ENCODE assay signal across 27 mouse cellular contexts in the genomic region with DNA sequence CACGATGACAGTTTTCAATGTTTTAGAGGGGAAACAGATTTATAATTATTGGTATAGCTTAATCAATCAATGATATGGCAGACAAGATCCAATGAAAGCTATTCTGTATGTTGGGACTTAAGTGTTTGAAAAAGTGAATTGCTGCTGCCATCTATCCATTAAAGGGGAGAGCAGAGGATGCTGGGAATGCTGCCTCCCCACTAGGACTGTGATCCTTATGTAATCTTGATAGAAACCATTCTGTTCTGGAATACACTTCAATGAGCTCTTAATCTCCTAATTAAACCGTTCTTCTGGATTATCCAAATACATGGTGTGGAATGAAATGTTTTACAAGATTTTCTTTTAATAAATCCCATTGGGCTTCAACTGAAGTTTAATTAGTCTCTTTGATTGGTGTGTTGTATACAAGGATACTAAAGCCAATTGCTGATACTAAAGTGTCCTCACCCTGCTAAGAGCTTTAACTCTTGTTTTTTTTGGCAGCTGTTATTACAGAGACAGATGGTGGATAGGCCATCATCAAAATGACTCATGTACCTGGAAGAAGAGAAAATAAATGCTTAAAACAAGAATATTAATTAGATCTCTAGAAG. TPM values are rescaled to one million over a fixed set of nuclear protein-coding genes. Genes with fewer than 3 reads are reported as not detected.
DNase-seq lines count a peak whose midpoint lies in the region; ATAC-seq and TF ChIP-seq lines count a peak whose summit lies in the region.
"Had no signal": no experiment of that assay in that cellular context is flagged by ENCODE, and none has a peak within 500 bp of the region (broad histone marks: within the 10 kb centered on the region; RNA-seq: fewer than 3 reads in every experiment).

No protein-coding gene starts in this region.

- no peaks in the 10 kb centered on the region for H3K4me1 ChIP-seq in forebrain, embryonic 13.5 days
- H3K4me1 ChIP-seq in forebrain, embryonic 12.5 days, result no peaks in the 10 kb centered on the region
- H3K4me1 ChIP-seq in liver, adult 2 months (ENCODE audit: control insufficient read depth, insufficient read depth, low read length), result no peaks in the 10 kb centered on the region
- H3K4me1 ChIP-seq in liver, embryonic 11.5 days (replicated peaks; ENCODE audit: control insufficient read depth, insufficient read depth, low read length), result no peaks in the 10 kb centered on the region
- no peaks in the 10 kb centered on the region for H3K4me1 ChIP-seq in midbrain, postnatal 0 days (ENCODE audit: insufficient read depth, low read length)
- H3K4me1 ChIP-seq: heart, embryonic 13.5 days; hindbrain, embryonic 12.5 days; liver, embryonic 15.5 days; lung, embryonic 15.5 days; megakaryocyte, embryonic 14.5 days; neural tube, embryonic 12.5 days had no signal

- H3K9ac ChIP-seq in forebrain, embryonic 13.5 days, result no peak overlapping the region
- no peak overlapping the region for H3K9ac ChIP-seq in forebrain, embryonic 12.5 days
- no peak overlapping the region for H3K9ac ChIP-seq in liver, adult 2 months (ENCODE audit: low read depth, low read length)
- no peak overlapping the region for H3K9ac ChIP-seq in liver, embryonic 11.5 days (ENCODE audit: low read depth, low read length)
- H3K9ac ChIP-seq in midbrain, postnatal 0 days (replicated peaks; ENCODE audit: low read length, poor library complexity, severe bottlenecking), result no peak overlapping the region
- H3K9ac ChIP-seq: heart, embryonic 13.5 days; hindbrain, embryonic 12.5 days; liver, embryonic 15.5 days; lung, embryonic 15.5 days; neural tube, embryonic 12.5 days had no signal

- no peak for TF ChIP-seq POLR2A in liver, adult 2 months (IDR thresholded peaks at IDR 0.05; ENCODE audit: extremely low read depth, insufficient read depth, low read length)

- 61% methylated on average over 2 of the region's 2 CpGs for WGBS in forebrain, embryonic 13.5 days
- WGBS in forebrain, embryonic 12.5 days, result 53% methylated on average over 2 of the region's 2 CpGs
- 73% methylated on average over 2 of the region's 2 CpGs for WGBS in liver, adult 2 months
- 72% methylated on average over 2 of the region's 2 CpGs for WGBS in liver, embryonic 11.5 days
- WGBS in midbrain, postnatal 0 days, result 65% methylated on average over 2 of the region's 2 CpGs

- ATAC-seq in forebrain, embryonic 13.5 days, result 0 out of 2 replicates have a peak, but pooled peaks have one; percentile 38
- no peak for ATAC-seq in forebrain, embryonic 12.5 days (ENCODE audit: low FRiP score)
- ATAC-seq in liver, embryonic 11.5 days (replicated peaks; ENCODE audit: low FRiP score), result no peak
- ATAC-seq in midbrain, postnatal 0 days (ENCODE audit: low FRiP score), result no peak
- ATAC-seq: Patski had no signal

- peak; percentile 5 for DNase-seq in liver, adult 2 months (ENCODE audit: extremely low read depth, low read depth, low spot score)
- DNase-seq in liver, embryonic 11.5 days (ENCODE audit: low spot score), result no peak
- DNase-seq in cerebellum, postnatal 25 days, result peak; percentile 24 to 34
- DNase-seq in midbrain, postnatal 0 days (ENCODE audit: low spot score), result peak; percentile 15
- DNase-seq in c-Kit-positive CD71-positive TER-119-positive erythroid progenitor cells, embryonic 14.5 days (ENCODE audit: low spot score), result no peak
- DNase-seq: adrenal gland, postnatal 36 days; B cell, adult 2 months; gastrocnemius, postnatal 14 days; heart, adult 11 months; heart, postnatal 14 days; kidney, adult 2 months; lung, postnatal 36 days; thymus, postnatal 14 days had no signal

- no peaks in the 10 kb centered on the region for H3K36me3 ChIP-seq in forebrain, embryonic 13.5 days (ENCODE audit: poor library complexity, severe bottlenecking)
- H3K36me3 ChIP-seq in forebrain, embryonic 12.5 days (replicated peaks), result no peaks in the 10 kb centered on the region
- H3K36me3 ChIP-seq in liver, adult 2 months (ENCODE audit: control insufficient read depth, insufficient read depth, low read length), result no peaks in the 10 kb centered on the region
- H3K36me3 ChIP-seq in liver, embryonic 11.5 days (ENCODE audit: control insufficient read depth, insufficient read depth, low read length), result no peaks in the 10 kb centered on the region
- no peaks in the 10 kb centered on the region for H3K36me3 ChIP-seq in midbrain, postnatal 0 days (ENCODE audit: insufficient read depth, low read length)
- H3K36me3 ChIP-seq: G1E; heart, embryonic 13.5 days; hindbrain, embryonic 12.5 days; liver, embryonic 15.5 days; lung, embryonic 15.5 days; neural tube, embryonic 12.5 days had no signal

- H3K4me2 ChIP-seq in forebrain, embryonic 13.5 days, result no peak overlapping the region
- H3K4me2 ChIP-seq in forebrain, embryonic 12.5 days, result no peak overlapping the region
- no peak overlapping the region for H3K4me2 ChIP-seq in liver, embryonic 11.5 days
- no peak overlapping the region for H3K4me2 ChIP-seq in midbrain, postnatal 0 days (ENCODE audit: low read depth, low read length, poor library complexity, severe bottlenecking)
- H3K4me2 ChIP-seq: heart, embryonic 13.5 days; hindbrain, embryonic 12.5 days; liver, embryonic 15.5 days; lung, embryonic 15.5 days; neural tube, embryonic 12.5 days had no signal

- H3K27me3 ChIP-seq in forebrain, embryonic 13.5 days, result no peaks in the 10 kb centered on the region
- no peaks in the 10 kb centered on the region for H3K27me3 ChIP-seq in forebrain, embryonic 12.5 days
- H3K27me3 ChIP-seq in liver, adult 2 months (ENCODE audit: control insufficient read depth, insufficient read depth, low read length), result no peaks in the 10 kb centered on the region
- no peaks in the 10 kb centered on the region for H3K27me3 ChIP-seq in liver, embryonic 11.5 days (replicated peaks; ENCODE audit: control insufficient read depth, insufficient read depth, low read length)
- no peaks in the 10 kb centered on the region for H3K27me3 ChIP-seq in midbrain, postnatal 0 days (ENCODE audit: insufficient read depth, low read length)
- H3K27me3 ChIP-seq: heart, embryonic 13.5 days; hindbrain, embryonic 12.5 days; liver, embryonic 15.5 days; lung, embryonic 15.5 days; megakaryocyte, embryonic 14.5 days; neural tube, embryonic 12.5 days had no signal

- H3K79me2 ChIP-seq in liver, adult 2 months (ENCODE audit: control insufficient read depth, insufficient read depth, low read length), result no peaks in the 10 kb centered on the region

- no peak overlapping the region for H3K27ac ChIP-seq in forebrain, embryonic 13.5 days
- H3K27ac ChIP-seq in forebrain, embryonic 12.5 days, result no peak overlapping the region
- H3K27ac ChIP-seq in liver, adult 2 months (replicated peaks; ENCODE audit: insufficient read depth, low read depth, low read length), result no peak overlapping the region
- no peak overlapping the region for H3K27ac ChIP-seq in liver, embryonic 11.5 days (ENCODE audit: low read depth, low read length)
- no peak overlapping the region for H3K27ac ChIP-seq in midbrain, postnatal 0 days (ENCODE audit: low read depth, low read length)
- H3K27ac ChIP-seq: heart, embryonic 13.5 days; hindbrain, embryonic 12.5 days; kidney, postnatal 0 days; left cerebral cortex, adult 2 months; liver, embryonic 15.5 days; lung, embryonic 15.5 days; neural tube, embryonic 12.5 days had no signal

- H3K4me3 ChIP-seq in forebrain, embryonic 13.5 days, result no peak overlapping the region
- H3K4me3 ChIP-seq in forebrain, embryonic 12.5 days (replicated peaks), result no peak overlapping the region
- no peak overlapping the region for H3K4me3 ChIP-seq in liver, adult 2 months (ENCODE audit: insufficient read depth, low read depth, low read length)
- no peak overlapping the region for H3K4me3 ChIP-seq in liver, embryonic 11.5 days (ENCODE audit: low read depth, low read length)
- no peak overlapping the region for H3K4me3 ChIP-seq in midbrain, postnatal 0 days (ENCODE audit: low read depth, low read length)
- H3K4me3 ChIP-seq: heart, embryonic 13.5 days; hindbrain, embryonic 12.5 days; left cerebral cortex, adult 2 months; liver, embryonic 15.5 days; lung, embryonic 15.5 days; megakaryocyte, embryonic 14.5 days; neural tube, embryonic 12.5 days had no signal

- H3K9me3 ChIP-seq in forebrain, embryonic 13.5 days (replicated peaks), result no peaks in the 10 kb centered on the region
- H3K9me3 ChIP-seq in forebrain, embryonic 12.5 days, result no peaks in the 10 kb centered on the region
- H3K9me3 ChIP-seq in liver, embryonic 11.5 days (ENCODE audit: control insufficient read depth, low read length), result no peaks in the 10 kb centered on the region
- H3K9me3 ChIP-seq in midbrain, postnatal 0 days (ENCODE audit: low read length), result no peaks in the 10 kb centered on the region
- H3K9me3 ChIP-seq: heart, embryonic 13.5 days; hindbrain, embryonic 12.5 days; liver, embryonic 15.5 days; lung, embryonic 15.5 days; megakaryocyte, embryonic 14.5 days; neural tube, embryonic 12.5 days had no signal

- TF ChIP-seq CTCF in liver, adult 2 months (IDR thresholded peaks at IDR 0.05; ENCODE audit: low read depth, low read length), result no peak
- no peak for TF ChIP-seq CTCF in midbrain, postnatal 0 days (IDR thresholded peaks at IDR 0.05)

RNA-seq across cellular contexts. Expression of a gene that starts 30.8 kb away (rescaled TPM):
- polyA plus RNA-seq in forebrain, embryonic 13.5 days (2015; fragmentation: Nextera tagmentation; extraction: Ambion mirVana), result 24.1 and 28.2 TPM in 2 replicates
- 39.7 and 40.2 TPM in 2 replicates for polyA plus RNA-seq in forebrain, embryonic 12.5 days (2016; fragmentation: Nextera tagmentation; extraction: Ambion mirVana)
- 0.07 and 0.09 TPM in 2 replicates for total RNA-seq in liver, adult 2 months (2014; rRNA removed)
- 0.12 and 0.26 TPM in 2 replicates for polyA plus RNA-seq in liver, adult 2 months (2012; rRNA removed)
- 2.1 and 2.5 TPM in 2 replicates for polyA plus RNA-seq in liver, embryonic 11.5 days (2014; fragmentation: Nextera tagmentation; extraction: Ambion mirVana)
- total RNA-seq in midbrain, postnatal 0 days (2014; rRNA removed), result 59.1 and 61.4 TPM in 2 replicates
- 33.5 and 34.2 TPM in 2 replicates for polyA plus RNA-seq in midbrain, postnatal 0 days (2015; fragmentation: Nextera tagmentation; extraction: Ambion mirVana)
- total RNA-seq: CH12.LX; common myeloid progenitor, adult 5-6 weeks had no signal
- polyA plus RNA-seq: G1E; liver, embryonic 15.5 days; Patski had no signal

Comparison
In these comparisons a context has a peak if more than half of its experiments do, and no peak if none do; other contexts are left out.
1. DNase-seq: peak in liver, adult 2 months (single experiment), cerebellum, postnatal 25 days (2 of 2) and midbrain, postnatal 0 days (single experiment); none in liver, embryonic 11.5 days (single experiment) and c-Kit-positive CD71-positive TER-119-positive erythroid progenitor cells, embryonic 14.5 days (single experiment).